Mouse (Mus musculus) layer of hippocampus, adult 9-10 months (tissue): ENCODE measurements around the gene Ctss.

Source experiments
- DNase-seq: peaks from one replicate; pipeline ENCODE4 v3.0.0; 2022; ENCODE audit warnings: low spot score

Gene Ctss

DNA sequence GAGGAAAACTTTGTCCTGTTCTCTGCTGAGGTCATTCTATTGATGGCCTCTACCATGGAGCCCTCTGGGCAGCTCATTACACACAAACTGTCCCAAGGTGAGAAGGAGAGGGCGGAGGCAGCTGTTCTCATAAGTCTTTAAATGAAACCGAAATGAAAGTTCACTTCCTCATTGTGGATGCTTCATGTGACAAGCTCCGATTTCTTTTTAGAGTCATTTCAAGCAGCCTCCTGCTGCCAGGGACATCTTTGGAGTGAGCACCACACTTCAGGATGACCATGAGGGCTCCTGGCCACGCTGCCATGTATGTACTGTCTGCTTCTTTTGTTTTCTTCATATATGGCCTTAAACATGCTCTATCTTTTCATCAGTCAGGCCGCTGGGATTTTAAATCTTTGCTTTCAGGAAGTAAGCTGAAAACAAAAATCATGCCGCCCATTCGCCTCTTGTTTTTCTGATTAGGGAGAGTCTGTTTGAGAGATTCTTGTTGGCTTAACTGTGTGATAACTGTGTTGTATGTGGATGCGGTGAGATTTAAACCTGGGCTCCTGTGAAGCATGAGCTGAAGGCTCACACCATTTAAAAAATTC lies at the start of gene Ctss:
Gene Ctss (plus strand): TSS at position 165 of the 590 bp plus-strand sequence.
- no peak for DNase-seq

DNA sequence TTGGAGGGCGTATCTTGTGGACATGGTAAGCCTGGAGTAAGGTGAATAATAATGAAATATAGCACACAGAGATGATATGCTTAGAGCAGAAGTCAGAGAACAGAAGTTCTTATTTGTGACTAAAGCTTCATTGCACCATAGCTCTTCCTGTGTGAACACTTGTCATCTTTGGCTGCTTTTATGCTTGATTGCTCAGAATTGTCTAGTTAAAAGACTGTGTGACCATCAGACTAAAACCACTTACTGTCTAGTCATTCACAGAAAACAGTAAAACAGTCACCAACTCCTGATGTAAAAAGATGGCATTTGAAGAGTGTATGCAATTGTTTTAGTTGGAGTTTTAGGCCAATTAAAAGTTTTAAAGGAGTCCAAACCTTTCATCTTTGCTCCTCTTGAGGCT lies 47.6 kb upstream of the Ctss start:
- no peak for DNase-seq

DNA sequence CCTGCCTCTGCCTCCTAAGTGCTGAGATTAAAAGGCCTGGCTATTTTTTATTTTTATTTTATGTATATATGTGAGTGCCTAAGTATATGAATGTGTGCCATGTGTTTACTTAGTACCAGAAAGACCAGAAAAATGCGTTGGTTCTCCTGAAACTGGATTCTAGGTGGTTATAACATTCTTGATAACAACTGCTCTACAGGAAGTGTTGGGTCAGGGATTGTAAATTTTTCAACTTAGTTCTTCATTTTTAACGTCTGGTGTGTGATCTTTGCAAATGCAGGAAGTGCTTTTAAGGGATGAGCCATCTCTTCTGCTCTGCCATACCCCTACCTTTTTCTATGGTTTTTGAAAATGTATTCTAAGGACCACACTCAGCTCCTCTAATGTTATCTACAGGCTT lies 40.2 kb upstream of the Ctss start:
- no peak for DNase-seq

DNA sequence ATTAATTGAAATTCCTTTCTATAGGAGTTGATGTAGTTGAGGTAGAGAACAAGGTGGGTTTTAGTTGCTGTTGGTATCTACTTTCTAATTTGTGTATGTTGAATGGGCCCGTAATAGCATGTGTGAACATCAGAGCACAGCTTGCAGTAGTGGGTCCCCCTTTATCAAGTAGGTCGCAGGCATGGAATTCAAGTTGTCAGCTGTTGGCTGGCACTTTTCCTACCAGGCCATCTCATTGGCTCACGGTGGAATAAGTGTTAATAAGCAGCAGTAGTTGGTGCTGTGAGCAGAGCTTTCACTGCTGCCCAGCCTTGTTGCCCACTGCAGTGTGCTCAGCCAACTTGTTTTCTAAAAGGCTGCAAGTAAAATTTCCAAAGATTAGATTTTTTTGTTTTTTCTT lies 37.9 kb upstream of the Ctss start:
- no peak for DNase-seq

DNA sequence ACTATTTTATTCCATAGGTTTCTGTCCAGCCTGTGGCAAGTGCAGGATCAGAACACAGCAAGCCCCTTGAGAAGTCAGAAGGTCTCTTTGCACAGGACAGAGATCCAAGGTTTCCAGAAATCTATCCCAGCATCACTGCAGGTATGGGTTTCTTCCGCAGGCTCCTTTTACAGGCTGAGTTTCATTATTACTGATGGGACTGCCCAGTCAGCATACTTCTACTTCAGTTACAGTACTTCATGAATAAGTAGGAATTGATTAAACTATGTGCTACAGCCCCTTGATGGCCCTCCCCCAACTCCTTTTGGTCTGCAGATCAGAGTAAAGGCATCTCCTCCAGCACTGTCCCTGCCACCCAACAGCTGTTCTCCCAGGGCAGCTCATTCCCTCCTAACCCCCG lies 36.3 kb upstream of the Ctss start:
- no peak for DNase-seq

DNA sequence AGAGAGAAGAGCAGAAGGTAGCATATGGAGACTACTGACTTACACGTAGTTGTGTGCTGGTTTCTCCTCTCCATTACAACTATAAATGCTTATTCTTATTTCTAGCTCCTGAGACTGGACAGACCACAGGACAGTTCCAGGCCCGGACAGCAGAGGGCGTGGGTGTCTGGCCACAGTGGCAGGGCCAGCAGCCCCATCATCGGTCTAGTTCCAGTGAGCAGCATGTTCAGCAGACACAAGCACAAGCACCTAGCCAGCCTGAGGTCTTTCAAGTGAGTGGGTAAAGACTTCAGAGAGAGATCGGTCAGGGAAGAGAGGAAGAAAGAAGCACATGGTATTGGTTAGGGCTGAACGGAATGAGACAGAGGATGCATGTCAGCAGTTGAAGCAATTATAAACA lies 32.2 kb upstream of the Ctss start:
- DNase-seq, result no peak

DNA sequence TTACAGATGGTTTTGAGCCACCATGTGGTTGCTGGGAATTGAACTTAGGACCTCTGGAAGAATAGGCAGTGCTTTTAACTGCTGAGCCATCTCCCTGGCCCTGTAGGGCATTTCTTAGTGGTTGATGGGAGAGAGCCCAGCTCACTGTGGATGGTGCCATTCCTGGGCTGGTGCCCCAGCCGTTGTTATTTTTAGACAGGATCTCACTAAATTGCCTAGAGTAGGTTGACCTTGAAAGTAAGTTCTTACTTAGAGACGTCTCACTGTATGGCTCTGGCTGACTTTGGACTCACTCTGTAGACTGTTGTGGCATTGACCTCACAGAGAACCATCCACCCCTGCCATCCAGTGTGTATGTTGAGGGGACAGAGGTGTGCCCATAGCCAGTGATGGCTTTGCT lies 28.4 kb upstream of the Ctss start:
- DNase-seq, result no peak

DNA sequence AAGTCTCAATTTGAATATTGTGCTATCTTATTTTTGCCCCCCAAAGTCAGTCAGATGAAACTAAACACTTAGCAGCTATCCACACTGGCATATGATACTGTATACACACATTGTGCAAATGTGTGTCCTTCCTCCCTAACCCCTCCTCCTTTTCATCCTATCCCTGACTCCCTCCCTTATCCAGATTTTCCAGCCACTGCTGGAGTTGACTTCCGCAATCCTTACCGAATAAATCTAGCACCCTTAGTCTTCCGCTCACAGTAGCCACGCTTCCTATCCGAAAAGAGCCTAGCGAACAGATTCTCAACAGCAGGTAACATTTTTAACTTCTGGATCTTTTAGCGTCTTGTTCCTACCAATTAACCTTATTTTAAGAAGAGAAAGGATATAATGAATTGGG lies 27.6 kb upstream of the Ctss start, which contains the start of gene Ctsk:
Gene Ctsk (plus strand): TSS at position 233 of the 400 bp plus-strand sequence.
- no peak for DNase-seq

DNA sequence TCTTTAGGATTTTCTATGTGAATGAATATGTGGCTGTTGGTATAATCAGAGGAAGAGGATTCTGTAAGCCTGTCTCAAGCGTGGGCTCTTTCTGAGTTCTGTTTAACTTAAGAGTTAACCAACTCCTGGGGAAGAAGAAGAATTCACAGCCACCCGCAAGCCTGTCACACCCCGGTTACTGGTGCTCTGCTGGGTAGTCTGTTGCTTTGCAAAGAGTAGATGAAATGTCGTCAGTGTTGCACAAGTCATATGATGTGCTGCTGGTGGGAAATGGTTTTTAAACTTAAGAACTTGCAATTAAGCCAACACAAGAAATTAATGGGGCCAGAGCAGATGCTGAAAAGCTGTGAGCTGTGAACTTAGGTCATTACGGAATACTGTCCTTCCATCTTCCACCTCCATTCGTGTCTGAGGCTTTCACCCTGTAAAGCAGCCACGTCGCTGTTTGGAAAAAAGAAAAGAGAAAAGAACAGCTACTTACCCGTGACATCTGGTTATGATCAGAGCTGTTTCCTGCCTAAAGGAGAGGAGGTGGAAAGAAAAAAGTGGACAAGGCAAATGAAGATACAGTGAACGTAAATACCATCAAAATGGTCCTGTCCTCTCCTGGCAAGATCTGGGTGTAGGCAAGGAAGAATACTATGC lies 27.0 kb upstream of the Ctss start:
- DNase-seq, result no peak

DNA sequence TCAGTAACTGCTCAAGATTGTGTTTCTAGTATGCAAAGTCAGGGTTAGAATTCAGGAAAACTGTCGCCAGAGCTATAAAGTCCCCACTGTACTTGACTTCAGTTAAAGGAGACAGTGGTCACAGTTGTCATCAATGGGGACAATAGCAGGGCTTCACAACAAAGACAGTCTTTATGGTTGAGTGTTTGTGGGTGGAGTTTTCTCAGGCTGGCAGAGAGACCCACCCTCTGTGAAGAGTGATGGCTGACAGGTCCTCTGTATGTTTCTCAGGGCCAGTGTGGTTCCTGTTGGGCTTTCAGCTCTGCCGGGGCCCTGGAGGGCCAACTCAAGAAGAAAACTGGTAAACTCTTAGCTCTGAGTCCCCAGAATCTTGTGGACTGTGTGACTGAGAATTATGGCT lies 24.3 kb upstream of the Ctss start:
- DNase-seq, result no peak

DNA sequence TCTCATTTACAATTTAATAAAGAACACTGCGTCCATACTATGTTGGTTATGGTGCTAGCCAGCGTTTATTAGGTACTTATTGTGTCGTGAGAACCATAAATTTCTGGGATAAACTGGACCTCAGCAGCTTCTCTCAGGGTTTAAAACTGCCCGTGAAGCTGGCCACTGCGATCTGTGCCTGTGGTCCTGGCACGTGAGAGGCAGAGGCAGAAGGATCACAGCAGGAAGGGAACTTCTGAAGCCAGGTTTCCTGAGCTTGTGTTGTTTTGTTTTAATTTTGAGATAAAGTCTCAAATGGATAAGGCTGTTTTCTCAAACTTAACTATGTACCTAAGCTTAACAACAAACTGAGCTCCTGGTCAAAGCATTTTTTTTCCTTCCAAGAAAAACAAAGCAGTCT lies 17.2 kb upstream of the Ctss start:
- DNase-seq, result no peak

DNA sequence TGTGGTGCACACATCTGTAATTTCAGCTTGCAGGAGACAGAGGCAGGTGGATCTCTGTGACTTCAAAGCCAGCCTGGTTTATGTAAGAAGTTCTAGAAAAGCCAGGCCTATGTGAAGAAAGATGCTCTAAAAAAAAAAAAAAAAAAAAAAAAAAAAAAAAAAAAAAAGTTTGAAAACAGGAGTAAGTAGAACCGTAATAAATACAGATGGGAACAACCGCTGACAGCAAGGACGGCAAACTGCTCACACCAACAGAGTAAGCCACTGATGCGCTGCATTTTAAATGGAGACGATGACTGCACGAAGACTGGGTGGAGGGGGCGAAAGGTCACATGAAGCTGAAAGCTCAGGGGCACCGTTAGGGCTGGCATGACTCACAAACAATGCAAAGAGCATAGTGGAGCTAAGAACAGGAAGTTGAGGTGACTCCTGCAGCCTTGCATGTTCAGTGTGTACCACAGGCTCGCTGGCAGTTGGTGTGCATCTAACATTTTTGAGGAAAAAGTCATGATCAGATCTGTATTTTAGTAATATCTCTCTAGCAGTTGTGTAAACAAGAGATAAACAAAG lies 14.9 kb upstream of the Ctss start:
- no peak for DNase-seq

DNA sequence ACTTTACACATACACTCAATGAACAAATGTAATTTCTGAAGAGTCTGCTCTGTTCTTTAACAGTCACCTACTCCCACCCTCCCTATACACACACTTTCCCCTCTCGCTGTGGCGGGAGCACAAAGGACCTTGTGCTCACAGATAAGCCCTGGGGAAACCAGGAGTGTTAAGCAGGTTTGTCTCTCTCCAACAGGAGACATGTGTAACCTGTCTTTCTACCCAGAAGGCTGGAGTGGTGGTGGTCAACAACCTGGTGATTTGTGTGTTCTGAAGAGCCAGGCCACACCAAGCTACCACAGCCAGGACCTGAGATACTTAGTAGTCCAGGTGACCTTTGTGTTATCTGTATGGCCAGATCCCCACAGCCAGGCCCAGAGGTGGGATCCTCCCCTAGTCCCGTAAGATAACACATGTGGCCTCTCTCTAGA lies 10.0 kb upstream of the Ctss start:
- no peak for DNase-seq

DNA sequence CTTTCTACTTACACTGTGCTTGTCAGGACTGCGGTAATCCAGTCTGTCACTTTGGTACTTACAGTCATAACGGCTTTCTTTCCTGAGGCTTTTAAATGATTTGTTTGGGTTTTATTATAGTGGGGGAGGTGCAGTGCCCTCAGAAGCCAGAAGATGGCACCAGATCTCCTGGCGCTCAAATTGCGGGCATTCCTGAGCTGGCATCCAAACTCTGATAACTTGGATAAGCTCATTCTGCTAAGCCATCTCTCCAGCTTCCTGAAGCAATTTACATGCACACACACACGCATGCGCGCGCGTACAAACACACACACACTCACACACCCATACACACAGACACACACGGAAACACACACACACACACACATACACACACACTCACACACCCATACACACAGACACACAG lies 9.1 kb upstream of the Ctss start:
- DNase-seq, result peak; percentile 60

DNA sequence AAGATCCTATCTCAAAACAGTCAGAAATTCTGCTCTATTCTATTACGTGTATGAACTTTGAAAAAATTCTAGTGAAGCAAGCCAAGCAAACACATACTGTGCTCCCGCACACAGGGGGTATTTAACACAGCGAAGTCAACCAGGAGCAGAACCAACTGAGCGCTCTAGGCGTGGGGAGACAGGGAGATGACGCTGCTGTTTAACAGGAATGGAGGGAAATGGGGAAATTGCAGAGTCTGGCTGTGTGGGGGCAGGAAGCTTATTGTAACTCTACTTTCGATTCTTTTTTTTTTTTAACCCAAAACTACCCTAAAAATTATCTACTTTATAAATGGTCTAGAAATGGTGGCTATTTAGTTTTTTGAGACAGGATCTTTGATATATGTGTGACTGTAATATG lies 7.7 kb upstream of the Ctss start:
- no peak for DNase-seq

DNA sequence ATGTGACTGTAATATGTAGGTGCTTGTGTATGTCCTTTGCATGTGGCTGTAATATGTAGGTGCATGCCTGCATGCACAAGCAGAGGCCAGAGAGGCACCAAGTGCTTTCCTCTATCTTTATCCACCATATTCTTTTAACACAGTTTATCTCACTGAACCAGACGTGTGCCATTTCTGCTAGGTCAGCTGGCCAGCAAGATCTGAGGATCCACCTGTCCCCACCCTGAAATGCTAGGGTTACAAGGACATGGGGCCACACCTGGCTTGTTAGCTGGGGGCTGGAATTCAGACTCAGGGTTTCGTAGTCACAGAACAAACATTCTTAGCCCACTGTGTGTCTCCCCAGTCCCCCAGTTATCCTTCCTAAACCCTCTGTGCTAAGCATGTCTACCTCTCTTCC lies 7.3 kb upstream of the Ctss start:
- no peak for DNase-seq

DNA sequence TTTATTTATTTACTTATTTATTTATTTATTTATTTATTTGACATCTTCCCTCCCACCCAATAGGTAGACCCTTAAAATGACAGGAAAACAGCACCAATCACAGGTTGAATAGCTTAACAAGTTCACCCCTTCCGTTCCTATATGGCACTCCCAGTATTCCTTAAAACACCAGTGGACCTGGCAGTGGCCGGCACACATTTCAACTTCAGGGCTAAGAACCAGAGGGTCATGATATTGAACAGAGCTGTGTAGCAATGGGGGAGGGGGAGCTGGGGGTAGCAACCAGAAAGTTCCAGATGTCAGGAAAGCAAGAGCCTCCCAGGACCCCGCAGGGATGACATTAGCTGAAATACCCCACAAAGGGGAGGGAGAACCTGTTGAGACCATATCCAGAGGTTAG lies 6.5 kb upstream of the Ctss start:
- DNase-seq, result no peak

DNA sequence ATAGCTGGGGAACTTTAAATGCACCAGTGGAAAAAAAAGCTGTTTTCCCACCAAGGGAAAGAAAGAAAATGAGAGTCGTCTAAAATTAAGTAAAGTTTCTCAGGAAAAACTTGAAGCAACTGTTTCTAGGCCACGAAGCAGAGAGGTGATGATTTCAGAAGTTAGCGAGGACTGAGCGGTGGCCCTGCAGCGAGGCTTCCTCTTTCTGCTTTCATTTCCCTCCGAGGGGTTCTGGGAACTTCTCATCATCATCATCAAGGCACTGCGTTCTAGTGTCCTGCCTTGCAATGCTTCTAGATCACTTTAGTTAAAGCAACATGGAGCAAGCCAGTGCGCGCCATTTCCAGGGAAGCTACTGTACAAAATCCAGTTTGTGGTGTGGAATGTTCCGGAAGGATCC lies 5.4 kb upstream of the Ctss start:
- DNase-seq, result no peak

DNA sequence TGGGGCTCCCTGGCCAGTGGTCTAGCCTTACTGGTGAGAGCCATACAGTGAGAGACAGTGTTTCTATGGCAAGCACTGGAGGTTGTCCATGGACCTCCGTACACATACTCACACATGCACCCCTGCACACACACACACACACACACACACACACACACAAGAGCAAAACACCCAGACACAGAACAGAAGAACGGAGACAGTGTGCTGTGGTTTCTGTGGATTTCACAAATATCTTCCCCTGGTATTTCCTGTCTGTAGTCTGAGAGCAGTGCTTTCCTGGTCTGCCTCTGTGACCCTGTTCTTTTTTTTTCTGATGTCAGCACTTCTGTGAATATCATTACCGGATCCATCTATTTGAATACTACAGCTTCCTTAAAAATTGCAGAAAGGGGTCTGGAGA lies 2.9 kb upstream of the Ctss start:
- DNase-seq, result no peak

DNA sequence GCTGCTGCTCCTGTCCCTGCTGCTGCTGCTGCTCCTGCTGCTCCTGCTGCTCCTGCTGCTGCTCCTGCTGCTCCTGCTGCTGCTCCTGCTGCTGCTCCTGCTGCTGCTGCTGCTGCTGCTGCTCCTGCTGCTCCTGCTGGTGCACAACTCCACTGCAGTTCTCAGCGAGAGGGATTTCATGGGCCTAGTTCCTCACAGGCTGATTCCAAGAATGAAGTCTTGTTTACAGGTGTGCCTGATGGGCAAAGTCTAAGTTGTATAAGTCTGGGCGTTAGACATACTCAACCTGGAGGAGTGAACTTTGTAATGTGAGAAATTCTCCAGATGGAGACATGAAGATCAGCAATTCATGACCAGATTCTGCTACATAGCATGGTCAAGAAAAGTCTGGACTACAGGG lies 1.9 kb upstream of the Ctss start:
- no peak for DNase-seq

DNA sequence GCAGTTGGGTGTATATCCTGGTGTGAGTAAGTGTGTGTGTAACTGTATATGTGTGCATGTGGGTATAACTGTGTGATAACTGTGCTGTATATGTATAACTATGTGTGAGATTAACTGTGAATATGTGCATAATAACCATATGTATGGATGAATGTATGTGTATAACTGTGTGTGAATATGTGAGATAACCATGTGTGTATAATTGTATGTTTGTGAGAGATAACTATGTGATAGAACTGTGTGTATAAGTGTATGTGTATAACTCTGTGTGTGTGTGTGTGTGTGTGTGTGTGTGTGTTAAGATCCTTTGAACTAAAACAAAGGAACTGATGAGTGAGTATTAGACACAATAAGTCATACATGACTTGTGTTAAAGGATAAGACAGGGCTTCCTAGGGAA lies 475 bp upstream of the Ctss start:
- no peak for DNase-seq

DNA sequence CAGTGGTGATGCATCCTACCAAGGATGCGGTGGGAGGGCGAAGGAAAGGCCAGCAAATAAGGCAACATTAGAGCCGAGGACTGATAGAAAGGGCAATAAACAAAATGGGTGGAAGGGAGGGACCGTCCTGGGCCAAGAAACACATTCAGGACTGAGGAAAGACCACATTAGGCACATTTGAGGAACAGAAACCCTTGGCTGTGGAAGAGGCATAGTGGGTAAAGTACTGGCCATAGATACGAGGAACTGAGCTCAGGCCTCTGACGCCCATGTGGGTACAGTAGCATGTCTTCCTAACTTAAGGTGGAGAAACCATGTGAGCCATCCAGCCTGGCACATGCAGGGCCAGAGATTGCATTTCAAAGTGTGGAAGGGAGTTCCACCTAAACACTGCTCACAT lies 3.2 kb downstream of the Ctss start:
- DNase-seq, result no peak

DNA sequence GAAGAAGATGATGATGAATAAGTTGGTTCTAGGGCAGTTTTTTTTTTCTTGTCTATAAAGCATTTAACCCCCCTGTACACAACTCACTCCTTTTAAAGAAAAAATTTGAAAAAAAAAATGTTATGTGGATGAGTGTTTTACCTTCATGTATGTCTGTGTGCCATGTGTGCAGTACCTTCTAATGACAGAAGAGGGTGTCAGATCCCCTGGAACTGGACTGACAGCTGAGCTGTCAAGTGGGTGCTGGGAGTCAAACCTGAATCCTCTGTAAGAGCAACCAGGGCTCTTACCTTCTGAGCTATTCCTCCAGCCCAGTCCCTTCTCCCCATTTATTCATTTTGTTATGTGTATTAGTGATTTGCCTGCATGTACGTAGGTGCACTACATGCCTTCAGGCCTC lies 4.4 kb downstream of the Ctss start:
- no peak for DNase-seq

DNA sequence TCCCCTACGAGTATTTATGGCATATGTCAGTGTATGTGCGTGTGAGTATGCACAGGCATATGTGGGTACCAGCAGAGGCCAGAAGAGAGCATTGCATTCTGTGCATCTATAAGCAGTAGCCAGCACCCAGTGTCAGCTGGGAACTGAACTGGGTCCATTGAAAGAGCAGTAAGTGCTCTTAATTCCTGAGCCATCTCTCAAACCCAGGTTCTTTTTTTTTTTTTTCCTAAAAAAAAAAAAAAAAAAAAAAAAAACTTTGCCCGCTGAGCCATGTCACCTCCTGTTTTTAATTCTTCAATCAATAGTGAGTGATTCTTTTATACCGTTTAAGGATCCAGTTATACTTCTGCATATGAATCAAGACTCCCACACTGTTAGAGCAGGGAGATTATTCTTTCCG lies 6.8 kb downstream of the Ctss start:
- no peak for DNase-seq
